Mouse (Mus musculus) lung, adult 2 months (tissue): Measurements from ENCODE around the gene BC004004. TPM values are rescaled to one million over a fixed set of nuclear protein-coding genes. Genes with fewer than 3 reads are reported as not detected.
A peak's percentile ranks its signal among the peaks of the same experiment; 100 is the strongest.

Source experiments
- DNase-seq: peaks from one replicate; pipeline ENCODE4 v3.0.0; 2022
- H3K4me1 ChIP-seq: fragments of 200-500 bp; 2 replicates; pipeline ENCODE4 v1.6.1; 2011; ENCODE audit warnings: low read length; ENCODE audit not compliant: control insufficient read depth, insufficient read depth
- H3K4me3 ChIP-seq: fragments of 200-500 bp; replicated peaks from 2 replicates; pipeline ENCODE3; 2011; ENCODE audit warnings: low read depth, mild to moderate bottlenecking, control low read depth, low read length; ENCODE audit errors: extremely low read depth
- CTCF ChIP-seq: fragments of 200-500 bp; IDR thresholded peaks from 2 replicates; pipeline ENCODE4 v1.5.1; 2011; ENCODE audit warnings: mild to moderate bottlenecking, low read length, control low read depth; ENCODE audit not compliant: insufficient read depth
- POLR2A ChIP-seq: fragments of 200-500 bp; IDR thresholded peaks from 2 replicates; pipeline ENCODE4 v1.6.1; 2011; ENCODE audit warnings: low read depth, mild to moderate bottlenecking, control low read depth, low read length, borderline replicate concordance; ENCODE audit errors: extremely low read depth
- WGBS: fragments of 180-500 bp; shearing (Covaris S2); methylation state at CpG from one replicate; pipeline ENCODE4 v1.1.7; 2018; 5-methylcytosine and 5-hydroxymethylcytosine counted together
- polyA plus RNA-seq: library from polyadenylated mRNA; depleted of rRNA; stranded (reverse); fragments of >200 nt; gene quantifications from 2 replicates; pipeline ENCODE4 v1.2.3, GENCODE M21; 2012

The BC004004 gene
- polyA plus RNA-seq, 1 experiment: 70.8 TPM

GRCm38 (mm10) chr17:29330221-29330620 lies 61.6 kb downstream of the BC004004 start:
- H3K4me1 ChIP-seq: no peaks in the 10 kb centered on the region
- no peak overlapping the region for H3K4me3 ChIP-seq
- TF ChIP-seq CTCF: no peak
- TF ChIP-seq POLR2A: no peak
- 78% methylated on average over 3 of the region's 3 CpGs for WGBS
- DNase-seq: no peak

GRCm38 (mm10) chr17:29330671-29331410 lies 62.3 kb downstream of the BC004004 start:
- TF ChIP-seq CTCF (no peak), POLR2A (no peak)
- no peak for DNase-seq
- Histone ChIP-seq H3K4me1 (no peaks in the 10 kb centered on the region), H3K4me3 (no peak overlapping the region)
- WGBS: 43% methylated on average over 5 of the region's 5 CpGs

GRCm38 (mm10) chr17:29332186-29332685 lies 63.6 kb downstream of the BC004004 start:
- H3K4me1 ChIP-seq: no peaks in the 10 kb centered on the region; the same call in 1 of the 2 replicates
- no peak overlapping the region for H3K4me3 ChIP-seq
- WGBS: 70% methylated on average over 4 of the region's 4 CpGs
- TF ChIP-seq POLR2A (no peak), CTCF (no peak)
- DNase-seq: no peak

GRCm38 (mm10) chr17:29336266-29336990 lies 67.8 kb downstream of the BC004004 start:
- Histone ChIP-seq H3K4me1 (peaks cover 7% of the 10 kb centered on the region; the same call in 1 of the 2 replicates), H3K4me3 (no peak overlapping the region)
- DNase-seq: no peak
- TF ChIP-seq POLR2A: no peak
- no peak for TF ChIP-seq CTCF
- 78% methylated on average over 19 of the region's 19 CpGs for WGBS

DNA sequence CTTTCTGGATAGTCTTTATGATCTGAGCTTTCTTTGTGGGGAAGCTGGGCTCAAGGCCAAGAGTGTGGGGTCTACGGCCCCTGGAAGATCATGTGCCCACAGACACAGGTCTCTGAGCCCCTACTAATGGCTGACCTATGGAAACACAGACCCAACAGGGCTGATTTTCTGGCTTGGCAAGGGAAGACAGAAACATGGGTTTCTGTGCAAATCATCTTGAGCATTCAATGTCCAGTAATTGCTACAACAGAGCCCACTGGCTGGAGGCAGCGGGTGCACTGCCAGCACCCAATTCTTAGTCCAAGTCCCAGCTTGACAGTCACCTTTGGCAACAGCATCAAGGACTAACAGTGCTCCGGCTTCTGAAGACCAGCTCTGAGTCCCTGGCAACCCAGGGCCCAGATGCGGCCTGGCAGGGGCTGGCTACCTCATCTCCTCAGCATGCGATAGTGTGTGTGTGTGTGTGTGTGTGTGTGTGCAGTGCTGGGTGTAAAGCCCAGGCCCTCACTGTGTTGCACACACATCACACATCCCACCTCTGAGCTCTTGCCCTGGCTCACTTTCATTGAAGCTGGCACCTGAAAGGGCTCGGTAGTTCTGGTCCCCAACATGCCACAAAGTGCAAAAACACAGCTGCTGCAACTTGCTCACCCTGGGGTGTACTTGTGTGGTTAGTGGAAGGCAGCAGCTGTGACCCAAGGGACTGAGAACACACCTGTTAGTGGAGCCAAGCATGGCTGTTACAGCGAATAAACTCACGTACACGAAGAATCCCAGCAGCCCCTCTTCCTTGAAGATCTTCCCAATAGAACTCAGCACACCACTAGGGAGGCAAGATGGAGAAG lies 69.6 kb downstream of the BC004004 start:
- Histone ChIP-seq H3K4me1 (peaks cover 18% of the 10 kb centered on the region), H3K4me3 (no peak overlapping the region)
- DNase-seq: peak; percentile 2
- no peak for TF ChIP-seq POLR2A
- TF ChIP-seq CTCF: no peak
- WGBS: 73% methylated on average over 9 of the region's 9 CpGs

GRCm38 (mm10) chr17:29339170-29339768 lies 70.7 kb downstream of the BC004004 start:
- no peak for TF ChIP-seq CTCF
- TF ChIP-seq POLR2A: no peak
- Histone ChIP-seq H3K4me1 (peaks cover 18% of the 10 kb centered on the region), H3K4me3 (no peak overlapping the region)
- DNase-seq: peak; percentile 5
- WGBS: 43% methylated on average over 11 of the region's 11 CpGs

GRCm38 (mm10) chr17:29340406-29341261 lies 72.0 kb downstream of the BC004004 start:
- Histone ChIP-seq H3K4me3 (no peak overlapping the region), H3K4me1 (peaks cover 18% of the 10 kb centered on the region)
- TF ChIP-seq CTCF (no peak), POLR2A (no peak)
- peak; percentile 28 for DNase-seq
- 58% methylated on average over 18 of the region's 18 CpGs for WGBS

- TF ChIP-seq POLR2A (no peak), CTCF (peak; percentile 30; the same call in 1 of the 2 replicates)
- DNase-seq: peak; percentile 33
- H3K4me3 ChIP-seq: no peak overlapping the region
- 8% methylated on average over 9 of the region's 9 CpGs for WGBS
- H3K4me1 ChIP-seq: peaks cover 24% of the 10 kb centered on the region
Measured at GRCm38 (mm10) chr17:29341591-29342003, 73.0 kb downstream of the BC004004 start.
